Mouse (Mus musculus) forebrain, embryonic 11.5 days (tissue): ENCODE results near the gene Gm13199. TPM values are rescaled to one million over a fixed set of nuclear protein-coding genes. Genes with fewer than 3 reads are reported as not detected.

Experiments
- ATAC-seq: fragments of 200-750 bp; cut with Nextera tagmentation; replicated peaks from 2 replicates; pipeline ENCODE4 v1.8.0; 2017; ENCODE audit warnings: moderate TSS enrichment; ENCODE audit not compliant: low FRiP score
- DNase-seq: peaks from one replicate; pipeline ENCODE4 v3.0.0-alpha.2; 2017; ENCODE audit warnings: low spot score
- H3K27ac ChIP-seq: fragments of 300-500 bp; sonication (generic); 2 replicates; pipeline ENCODE4 v1.5.1; 2014; ENCODE audit warnings: low read depth, low read length
- H3K27me3 ChIP-seq: fragments of 300-500 bp; sonication (generic); 2 replicates; pipeline ENCODE4 v1.6.1; 2014; ENCODE audit warnings: mild to moderate bottlenecking, low read length, mixed read lengths; ENCODE audit not compliant: control insufficient read depth, insufficient read depth
- H3K36me3 ChIP-seq: fragments of 300-500 bp; sonication (generic); 2 replicates; pipeline ENCODE4 v1.6.1; 2014; ENCODE audit warnings: mild to moderate bottlenecking, low read length, moderate library complexity, mixed read lengths; ENCODE audit not compliant: control insufficient read depth, insufficient read depth
- H3K4me1 ChIP-seq: fragments of 300-500 bp; sonication (generic); replicated peaks from 2 replicates; pipeline ENCODE4 v1.6.1; 2014; ENCODE audit warnings: low read length, mixed read lengths; ENCODE audit not compliant: control insufficient read depth, insufficient read depth
- H3K4me2 ChIP-seq: fragments of 300-500 bp; sonication (generic); 2 replicates; pipeline ENCODE4 v1.6.1; 2014; ENCODE audit warnings: low read depth, mild to moderate bottlenecking, low read length, moderate library complexity, mixed read lengths; ENCODE audit not compliant: severe bottlenecking
- H3K4me3 ChIP-seq: fragments of 300-500 bp; sonication (generic); 2 replicates; pipeline ENCODE4 v1.5.1; 2014; ENCODE audit warnings: low read depth, low read length
- H3K9ac ChIP-seq: fragments of 300-500 bp; sonication (generic); 2 replicates; pipeline ENCODE4 v1.6.1; 2014; ENCODE audit warnings: low read length
- H3K9me3 ChIP-seq: fragments of 300-500 bp; sonication (generic); 2 replicates; pipeline ENCODE4 v1.6.1; 2016; ENCODE audit warnings: low read length, mixed read lengths; ENCODE audit not compliant: control insufficient read depth
- WGBS: fragments of 180-500 bp; shearing (Covaris S2); extraction: QIAGEN DNeasy Blood & Tissue Kit; methylation state at CpG from one replicate; pipeline ENCODE4 v1.1.7; 2014; 5-methylcytosine and 5-hydroxymethylcytosine counted together
- polyA plus RNA-seq: library from polyadenylated mRNA; unstranded; fragments of >200 nt; fragmentation: Nextera tagmentation; extraction: Ambion mirVana; gene quantifications from 2 replicates; pipeline ENCODE4 v1.2.1, GENCODE M21; 2014

Gene Gm13199
- polyA plus RNA-seq, 1 experiment from 2014 or later = 2.9 TPM

GRCm38 (mm10) chr2:5888865-5889264, 26.1 kb upstream of the Gm13199 start:
- 0 out of 2 replicates have a peak, but pooled peaks cover 2% of the 10 kb centered on the region for H3K4me1 ChIP-seq
- H3K27ac ChIP-seq = no peak overlapping the region
- 91% methylated on average over 5 of the region's 5 CpGs for WGBS
- H3K27me3 ChIP-seq = no peaks in the 10 kb centered on the region
- no peak for ATAC-seq
- H3K9ac ChIP-seq = no peak overlapping the region
- DNase-seq = no peak
- H3K9me3 ChIP-seq = no peaks in the 10 kb centered on the region
- no peak overlapping the region for H3K4me2 ChIP-seq
- H3K4me3 ChIP-seq = no peak overlapping the region
- peaks cover 5% of the 10 kb centered on the region for H3K36me3 ChIP-seq

DNA sequence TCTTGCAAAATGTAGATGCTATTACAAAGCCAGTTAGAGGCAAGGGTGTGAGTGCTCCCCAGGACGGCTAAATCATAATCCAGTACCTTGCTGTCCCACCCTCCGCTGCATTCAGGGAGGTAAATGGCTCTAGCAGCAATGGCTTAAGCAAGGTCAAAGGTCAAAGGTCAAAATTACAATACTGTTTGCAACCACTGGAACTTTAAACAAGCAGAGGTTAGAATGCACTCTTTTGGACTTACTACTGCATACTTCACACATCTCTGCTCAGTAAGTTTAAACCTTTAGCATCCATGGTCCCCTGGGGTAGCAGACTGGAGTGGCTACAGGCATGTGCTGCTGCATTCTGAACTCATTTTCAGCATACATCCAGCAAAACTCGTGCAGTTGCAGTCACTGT, 14.7 kb upstream of the Gm13199 start:
- no peak for ATAC-seq
- Histone ChIP-seq H3K9ac (no peak overlapping the region), H3K9me3 (no peaks in the 10 kb centered on the region), H3K27me3 (no peaks in the 10 kb centered on the region), H3K27ac (no peak overlapping the region), H3K4me3 (no peak overlapping the region), H3K4me2 (no peak overlapping the region), H3K36me3 (peaks cover 14% of the 10 kb centered on the region), H3K4me1 (no peaks in the 10 kb centered on the region)
- 72% methylated on average over 3 of the region's 3 CpGs for WGBS
- DNase-seq = no peak

DNA sequence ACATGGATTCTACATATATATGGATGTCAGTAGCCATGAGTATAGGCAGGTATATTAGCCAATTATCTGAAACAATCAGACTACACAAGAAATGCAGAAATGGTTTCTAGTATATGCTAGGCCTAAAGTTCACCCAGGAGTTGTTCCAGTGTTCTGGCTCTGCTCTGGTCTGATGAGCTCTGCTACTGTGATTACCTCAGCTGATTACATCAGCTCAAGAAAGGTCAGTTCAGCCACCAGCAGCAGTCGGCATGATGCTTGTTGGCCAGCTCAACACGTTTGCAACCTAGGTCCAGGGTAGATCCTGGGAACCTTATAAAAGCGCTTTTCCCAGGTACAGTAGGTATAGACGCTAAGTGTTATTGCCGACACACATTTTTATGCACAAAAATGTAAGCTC, 7.0 kb upstream of the Gm13199 start:
- Histone ChIP-seq H3K4me2 (no peak overlapping the region), H3K9me3 (no peaks in the 10 kb centered on the region), H3K27ac (no peak overlapping the region), H3K27me3 (no peaks in the 10 kb centered on the region), H3K4me1 (no peaks in the 10 kb centered on the region), H3K36me3 (peaks cover 10% of the 10 kb centered on the region), H3K9ac (no peak overlapping the region), H3K4me3 (no peak overlapping the region)
- ATAC-seq (no peak), DNase-seq (no peak)
- WGBS = 94% methylated on average over 5 of the region's 5 CpGs

- DNase-seq (no peak), ATAC-seq (no peak)
- Histone ChIP-seq H3K4me3 (no peak overlapping the region), H3K27ac (no peak overlapping the region), H3K9me3 (no peaks in the 10 kb centered on the region), H3K4me2 (no peak overlapping the region), H3K36me3 (peaks cover 2% of the 10 kb centered on the region), H3K27me3 (no peaks in the 10 kb centered on the region), H3K4me1 (no peaks in the 10 kb centered on the region), H3K9ac (no peak overlapping the region)
- 85% methylated on average over 2 of the region's 2 CpGs for WGBS
Observed at GRCm38 (mm10) chr2:5867681-5868080, 4.9 kb upstream of the Gm13199 start.

- Histone ChIP-seq H3K9me3 (no peaks in the 10 kb centered on the region), H3K36me3 (no peaks in the 10 kb centered on the region)
Observed at GRCm38 (mm10) chr2:5851866-5852265, 10.9 kb downstream of the Gm13199 start.

GRCm38 (mm10) chr2:5851116-5851515, 11.6 kb downstream of the Gm13199 start:
- DNase-seq (no peak), ATAC-seq (no peak)
- no peak overlapping the region for H3K4me3 ChIP-seq
- H3K9ac ChIP-seq = no peak overlapping the region
- H3K4me2 ChIP-seq = no peak overlapping the region
- H3K4me1 ChIP-seq = no peaks in the 10 kb centered on the region
- H3K27ac ChIP-seq = no peak overlapping the region
- H3K27me3 ChIP-seq = no peaks in the 10 kb centered on the region
- no peaks in the 10 kb centered on the region for H3K36me3 ChIP-seq
- WGBS = 93% methylated on average over 9 of the region's 9 CpGs
- no peaks in the 10 kb centered on the region for H3K9me3 ChIP-seq

More at GRCm38 (mm10) chr2:5851866-5852265, 10.9 kb downstream of the Gm13199 start:
- 89% methylated on average over 5 of the region's 5 CpGs for WGBS
- no peak overlapping the region for H3K4me3 ChIP-seq
- no peak overlapping the region for H3K27ac ChIP-seq
- DNase-seq (no peak), ATAC-seq (no peak)
- no peak overlapping the region for H3K9ac ChIP-seq
- no peaks in the 10 kb centered on the region for H3K27me3 ChIP-seq
- H3K4me2 ChIP-seq = no peak overlapping the region
- H3K4me1 ChIP-seq = no peaks in the 10 kb centered on the region

GRCm38 (mm10) chr2:5845826-5846225, 16.9 kb downstream of the Gm13199 start:
- Histone ChIP-seq H3K27ac (no peak overlapping the region), H3K36me3 (no peaks in the 10 kb centered on the region; the same call in 1 of the 2 replicates), H3K9ac (peak overlapping the region; percentile 77), H3K4me2 (peak overlapping the region; percentile 50), H3K4me1 (no peaks in the 10 kb centered on the region), H3K9me3 (no peaks in the 10 kb centered on the region), H3K4me3 (peak overlapping the region; percentile 79), H3K27me3 (no peaks in the 10 kb centered on the region)
- ATAC-seq (no peak), DNase-seq (no peak)
- 45% methylated on average over 4 of the region's 4 CpGs for WGBS

DNA sequence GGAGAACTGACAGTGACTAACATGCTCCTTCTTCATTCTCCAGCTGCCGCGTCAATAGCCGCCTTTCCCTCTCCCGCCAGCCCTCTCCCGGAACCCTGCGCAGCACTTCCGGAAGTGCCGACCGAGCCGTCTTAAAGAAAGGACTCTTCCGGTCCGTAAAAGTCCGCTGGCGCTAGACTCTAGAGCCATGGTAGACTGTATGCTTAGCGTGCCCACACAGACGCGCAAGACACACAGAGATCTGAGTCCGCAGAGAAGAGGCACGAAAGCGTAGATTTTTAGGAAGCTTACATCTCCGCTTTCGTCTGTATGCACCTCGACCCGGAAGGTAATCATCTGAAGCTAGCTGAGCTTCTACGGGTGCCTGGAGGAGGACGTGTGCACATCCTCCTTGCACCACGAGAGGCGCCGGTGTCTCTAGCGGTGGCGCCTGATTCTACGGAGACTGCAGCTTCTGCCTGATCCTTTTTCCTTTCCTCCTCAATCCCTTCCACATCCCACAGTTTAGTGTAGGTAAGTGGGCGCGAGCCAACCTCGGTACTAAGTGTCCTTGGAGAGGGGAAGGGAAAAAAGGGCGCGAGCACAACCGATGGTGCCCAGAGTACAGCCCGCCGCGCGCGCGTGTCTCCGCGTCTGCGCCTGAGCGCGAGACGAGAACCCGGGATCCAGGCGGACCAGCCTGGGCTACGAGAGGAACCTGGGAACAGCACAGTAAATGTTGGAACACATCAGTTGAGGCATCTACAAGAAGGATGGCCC, 17.7 kb downstream of the Gm13199 start, which contains the start of the genes Nudt5 and Cdc123:
Gene Nudt5 (plus strand): TSS at position 147 of the 759 bp plus-strand sequence.
Gene Cdc123 (minus strand): TSS at position 292 of the 759 bp plus-strand sequence.
- Histone ChIP-seq H3K36me3 (peaks cover 5% of the 10 kb centered on the region; the same call in 1 of the 2 replicates), H3K9ac (peak within 1 kb of the TSS; percentile 77), H3K9me3 (no peaks in the 10 kb centered on the region), H3K4me1 (no peaks in the 10 kb centered on the region), H3K27ac (peak within 1 kb of the TSS; percentile 71), H3K4me3 (peak within 1 kb of the TSS; percentile 79), H3K4me2 (peak within 1 kb of the TSS; percentile 65), H3K27me3 (no peaks in the 10 kb centered on the region)
- DNase-seq (peak; percentile 90), ATAC-seq (peak; percentile 95)
- WGBS = under 1% methylated on average over 53 of the region's 53 CpGs
